Mouse (Mus musculus): Measurements from ENCODE around the gene D130052B06Rik. TPM values are rescaled to one million over a fixed set of nuclear protein-coding genes. Genes with fewer than 3 reads are reported as not detected.

Gene D130052B06Rik
- polyA plus RNA-seq, 1 experiment from 2014 or later: not detected

- H3K27ac ChIP-seq: no peak overlapping the region
- no peak overlapping the region for H3K4me2 ChIP-seq
- H3K4me1 ChIP-seq: peaks cover 12% of the 10 kb centered on the region; the same call in 1 of the 2 replicates
- 63% methylated on average over 10 of the region's 10 CpGs for WGBS
- H3K27me3 ChIP-seq: no peaks in the 10 kb centered on the region
- no peaks in the 10 kb centered on the region for H3K36me3 ChIP-seq (replicated peaks)
- ATAC-seq (ENCODE audit: low FRiP score): no peak
- no peaks in the 10 kb centered on the region for H3K9me3 ChIP-seq
- H3K9ac ChIP-seq: no peak overlapping the region
- H3K4me3 ChIP-seq (replicated peaks): no peak overlapping the region
Observed at GRCm38 (mm10) chr11:33670105-33670965, 71.2 kb downstream of the D130052B06Rik start.

Other genes starting within 250 kb of the D130052B06Rik start
- gene Ranbp17, start 85.6 kb upstream of the D130052B06Rik start, polyA plus RNA-seq (2016; fragmentation: Nextera tagmentation; extraction: Ambion mirVana): 12.7 and 13.0 TPM in 2 replicates
- gene Gabrp, start 20.3 kb upstream of the D130052B06Rik start, polyA plus RNA-seq (2016; fragmentation: Nextera tagmentation; extraction: Ambion mirVana): 3.0 and 6.3 TPM in 2 replicates